Mouse (Mus musculus) layer of hippocampus, adult 9-10 months (tissue): ENCODE data around the gene Kbtbd13.

Experiments used
- DNase-seq: peaks from one replicate; pipeline ENCODE4 v3.0.0; 2022; ENCODE audit warnings: low spot score

The Kbtbd13 gene

DNA sequence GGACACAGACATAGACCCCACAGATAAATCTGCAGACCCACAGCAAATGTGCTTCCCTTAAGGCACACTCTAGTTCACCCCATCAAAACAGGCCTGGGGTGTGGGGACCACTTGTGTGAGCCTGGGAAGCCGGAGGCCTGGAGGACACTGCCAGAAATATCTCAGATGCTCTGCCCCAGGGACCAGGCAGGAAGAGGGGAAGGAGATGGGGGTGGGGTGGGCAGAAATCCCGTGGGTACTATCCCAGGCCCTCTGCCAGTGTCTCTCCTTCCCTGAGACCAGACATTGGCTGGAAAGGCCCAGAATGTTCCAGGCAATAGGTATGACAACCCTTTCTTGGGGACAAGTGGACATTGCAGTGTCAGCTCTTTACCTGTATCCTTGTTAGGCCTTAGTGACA, 2.2 kb upstream of the Kbtbd13 start:
- DNase-seq, result no peak

DNA sequence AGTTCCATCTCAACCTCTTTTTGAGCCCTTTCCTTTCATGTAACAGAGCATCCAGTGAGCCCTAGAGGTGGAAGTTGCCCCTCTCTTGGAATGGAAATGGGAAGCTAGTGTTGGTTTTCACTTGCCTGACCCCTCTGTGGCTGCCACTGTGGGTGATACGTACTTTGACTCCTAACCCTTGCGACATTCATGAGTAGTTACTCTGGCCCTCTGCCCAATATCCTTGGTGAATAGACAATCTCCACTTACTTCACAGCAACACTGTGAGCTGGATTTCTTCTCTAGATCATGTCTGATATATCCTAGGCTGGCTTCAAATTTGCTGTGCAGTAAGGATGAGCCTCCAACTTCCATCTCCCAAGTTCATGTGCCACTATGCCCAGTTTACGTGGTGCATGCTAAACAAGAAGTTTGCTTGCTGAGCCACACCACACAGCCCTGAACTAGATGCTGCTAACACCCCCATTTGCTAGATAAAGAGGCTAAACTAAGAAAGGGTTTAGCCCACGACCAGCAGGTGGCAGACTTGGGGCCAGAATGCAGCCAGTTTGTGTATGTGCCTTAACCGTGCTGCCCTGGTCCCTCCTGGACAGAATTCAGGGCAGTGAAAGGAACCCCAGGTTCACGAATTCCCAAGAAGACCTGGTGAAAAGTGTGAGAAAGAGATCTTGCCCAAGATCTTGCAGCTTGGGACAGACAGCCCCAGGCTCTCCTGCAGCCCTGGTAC, 1.3 kb upstream of the Kbtbd13 start:
- DNase-seq, result no peak

DNA sequence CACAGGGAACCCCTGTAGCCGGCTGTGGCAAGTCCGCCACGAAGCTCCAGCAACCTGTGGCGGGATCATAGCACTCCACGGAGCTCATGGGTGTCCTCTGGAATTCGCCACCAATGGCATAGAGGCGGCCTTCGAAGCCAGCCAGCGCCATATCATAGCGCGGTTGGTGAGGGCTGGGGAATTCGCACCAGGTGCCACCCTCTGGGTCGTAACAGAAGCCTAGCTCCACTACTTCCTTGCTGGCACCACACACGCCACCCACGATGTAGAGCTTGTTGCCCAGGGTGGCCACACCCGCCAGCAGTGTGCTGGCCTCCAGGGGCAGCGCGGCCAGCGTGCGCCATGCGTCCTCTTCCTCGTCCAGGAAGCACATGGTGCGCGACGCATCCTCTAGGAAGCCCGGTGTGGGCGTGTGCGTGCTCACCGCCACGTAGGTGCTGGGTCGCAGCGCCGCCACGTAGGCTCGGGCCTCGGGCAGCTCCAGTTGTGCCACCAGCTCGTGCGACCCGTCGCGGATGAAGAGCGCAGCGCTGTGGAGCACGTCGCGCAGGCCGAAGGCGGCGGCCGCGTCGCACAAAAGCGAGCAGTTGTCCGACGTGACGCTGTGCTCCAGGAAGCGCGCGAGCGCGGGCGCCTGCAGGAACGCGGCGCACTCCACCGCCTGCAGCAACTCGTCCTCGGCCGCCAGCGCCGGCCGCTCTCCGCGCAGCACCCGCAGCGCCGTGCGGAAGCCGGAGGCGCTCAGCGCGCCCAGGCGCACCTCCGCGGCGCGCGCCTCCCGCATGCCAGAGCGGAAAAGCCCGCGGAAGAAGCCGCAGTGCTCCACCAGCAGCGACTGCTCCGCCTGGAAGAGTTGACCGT, 470 bp downstream of the Kbtbd13 start:
- DNase-seq, result no peak

DNA sequence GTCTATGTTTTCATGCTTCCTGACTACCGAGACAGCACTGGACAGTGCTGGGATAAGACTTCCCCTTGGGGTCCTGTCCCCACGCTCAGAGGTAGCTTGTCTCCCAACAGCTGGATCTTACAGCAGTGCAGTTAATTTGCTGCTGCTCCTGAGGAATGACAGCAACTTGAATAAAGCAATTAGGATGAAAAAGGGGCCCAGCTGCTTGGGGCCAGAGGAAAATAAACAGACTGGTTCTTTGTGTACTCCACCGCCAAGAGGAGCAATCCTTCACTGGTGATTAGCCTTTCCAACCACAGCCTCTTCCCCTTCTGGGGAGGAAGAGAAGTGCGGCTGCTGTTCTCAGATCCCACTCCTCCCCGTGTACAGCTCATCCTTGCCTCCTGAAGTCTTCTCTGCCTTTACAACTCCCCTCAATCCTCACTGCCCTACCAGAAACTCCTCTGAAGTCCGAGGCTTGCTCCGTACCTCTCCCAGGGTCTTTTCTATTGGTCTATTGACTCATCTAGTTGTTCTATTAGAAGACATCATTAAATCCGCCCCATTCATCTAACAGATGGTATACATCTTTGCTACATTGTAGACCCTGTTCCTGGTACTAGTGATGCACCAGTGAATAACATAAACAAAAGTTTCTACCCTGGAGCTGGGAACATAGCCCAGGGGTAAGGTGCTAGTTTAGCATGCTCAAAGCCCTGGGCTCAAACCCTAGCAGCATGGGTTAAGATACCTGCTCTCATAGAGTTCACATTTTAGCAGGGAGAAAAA, 4.9 kb downstream of the Kbtbd13 start:
- no peak for DNase-seq

DNA sequence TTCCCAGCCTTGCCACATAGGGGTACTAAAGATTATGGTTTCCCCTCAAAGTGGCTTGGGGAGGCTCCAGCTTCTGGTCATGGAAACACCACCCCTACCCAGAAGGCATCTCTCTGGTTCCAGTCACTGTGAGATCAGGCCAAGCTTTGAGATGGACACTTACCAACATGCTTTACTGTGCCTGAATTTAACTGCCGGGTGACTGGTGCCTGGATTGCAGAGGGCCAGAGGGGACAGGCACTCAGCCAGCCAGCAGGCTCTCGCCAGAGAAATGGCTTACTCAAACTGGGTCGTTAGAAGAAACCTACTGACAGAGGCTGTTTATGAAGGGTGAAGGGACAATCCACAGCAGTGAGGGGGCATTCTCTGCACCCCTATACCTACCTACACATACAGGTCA, 7.2 kb downstream of the Kbtbd13 start:
- DNase-seq, result no peak

DNA sequence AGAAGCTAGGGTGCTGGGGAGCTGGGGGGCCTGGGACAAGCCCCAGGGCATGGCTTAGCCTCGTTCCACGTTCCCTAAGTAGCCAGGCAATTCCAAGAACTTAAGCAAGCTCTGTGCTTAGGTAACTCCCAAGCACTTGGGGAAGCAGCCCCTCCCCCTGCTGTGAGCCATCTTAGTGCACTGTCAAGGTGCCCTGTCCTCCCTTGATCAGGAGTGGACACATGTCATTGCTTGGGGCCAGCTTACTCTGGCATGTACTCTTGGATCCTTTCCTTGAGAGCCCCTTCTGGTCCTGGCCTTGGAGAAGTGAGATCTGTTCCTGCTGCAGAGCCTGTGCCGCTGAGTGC, 8.7 kb downstream of the Kbtbd13 start:
- no peak for DNase-seq

DNA sequence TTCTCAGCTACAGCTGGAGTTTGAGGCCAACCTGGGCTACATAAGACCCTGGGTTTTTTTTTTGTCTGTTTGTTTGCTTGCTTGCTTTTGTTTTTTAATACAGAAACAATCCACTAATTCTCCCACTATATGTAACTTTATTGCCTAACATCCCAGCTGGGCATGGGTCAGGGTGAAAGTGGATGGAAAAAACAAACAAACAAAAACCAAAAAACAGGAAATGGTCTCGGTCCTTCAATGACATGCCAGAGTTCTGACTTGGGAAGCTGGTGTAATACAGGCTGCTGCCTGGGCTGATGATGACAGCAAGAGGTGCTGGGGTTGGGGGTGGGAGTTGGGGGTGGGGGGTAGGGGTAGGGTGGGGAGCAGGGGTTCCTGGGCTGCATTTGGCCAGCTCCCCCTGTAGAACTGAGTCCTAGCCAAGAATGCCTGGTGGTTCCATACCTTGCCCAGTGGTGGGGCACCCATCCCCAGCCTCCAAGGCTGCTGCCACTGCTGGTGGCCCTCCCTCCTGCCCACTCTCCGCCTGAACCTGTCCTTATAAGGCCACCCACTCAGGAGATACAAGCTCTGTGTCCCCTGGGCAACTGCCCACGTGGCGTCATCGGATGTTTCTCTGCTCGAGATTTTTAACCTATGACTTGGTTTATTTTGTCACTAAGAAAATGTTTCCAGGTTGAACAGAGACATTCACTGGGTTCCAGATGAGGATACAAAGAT, 9.3 kb downstream of the Kbtbd13 start:
- DNase-seq, result no peak

DNA sequence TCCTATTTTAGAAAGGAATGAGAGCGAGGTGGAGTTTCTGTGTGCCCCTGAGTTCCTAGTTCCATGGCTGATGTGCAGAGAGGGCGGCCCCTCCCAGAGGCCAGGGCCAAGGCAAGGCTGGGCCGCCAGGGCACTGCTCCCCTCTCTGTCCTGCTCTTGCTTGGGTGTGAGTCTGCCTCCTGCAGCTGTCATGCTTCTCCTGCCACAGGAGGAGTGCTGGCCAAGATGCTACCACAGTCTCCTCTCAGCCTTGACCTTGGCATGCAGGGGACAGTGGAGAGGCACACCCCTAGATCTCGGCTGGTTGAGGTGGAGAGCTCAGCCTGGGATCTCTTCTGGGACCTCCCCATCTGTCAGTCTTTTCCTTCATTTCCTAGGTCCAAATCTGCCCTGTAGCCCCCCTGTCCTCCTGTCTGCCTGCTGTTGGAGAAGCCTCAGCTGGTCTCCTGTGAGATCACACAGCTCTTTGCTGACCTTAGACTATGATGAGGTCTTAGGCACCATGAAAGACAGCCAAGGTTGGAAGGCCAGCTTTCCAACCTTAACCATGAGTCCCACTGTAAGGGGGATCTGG, 10.3 kb downstream of the Kbtbd13 start:
- DNase-seq, result no peak

DNA sequence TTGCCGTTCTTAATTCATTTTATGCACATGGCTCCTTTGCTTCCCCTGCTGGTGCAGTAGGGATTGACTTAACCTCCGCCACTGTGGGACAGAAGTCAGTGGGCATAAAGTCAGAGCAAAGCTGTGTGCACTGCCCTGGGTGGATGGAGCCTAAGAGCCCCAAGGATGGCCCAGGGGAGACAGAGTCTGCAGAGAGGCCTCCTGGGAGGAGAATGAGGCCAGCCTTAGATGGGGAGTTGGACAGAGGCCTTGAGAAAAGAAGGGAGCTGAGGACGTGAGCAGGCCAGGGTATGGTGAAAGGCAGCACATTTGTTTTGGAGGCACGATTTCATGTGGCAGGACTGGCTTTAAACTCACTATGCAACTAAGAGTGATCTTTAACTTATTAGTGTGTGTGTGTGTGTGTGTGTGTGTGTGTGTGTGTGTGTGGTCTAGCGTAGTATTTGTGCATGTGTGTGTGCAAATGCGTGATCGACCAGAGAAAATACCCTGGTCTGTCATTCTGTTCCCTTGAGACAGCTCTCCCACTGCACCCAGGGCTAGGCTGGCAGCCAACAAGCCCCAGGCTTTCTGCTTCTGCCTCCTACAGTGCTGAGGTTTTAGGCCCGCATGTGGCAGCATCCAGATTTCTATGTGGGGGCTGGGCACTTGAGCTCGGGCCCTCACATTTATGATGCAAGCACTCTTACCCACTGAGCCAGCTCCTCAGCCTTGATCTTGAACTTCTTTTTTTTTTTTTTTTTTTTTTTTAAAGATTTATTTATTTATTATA, 16.1 kb downstream of the Kbtbd13 start:
- no peak for DNase-seq

DNA sequence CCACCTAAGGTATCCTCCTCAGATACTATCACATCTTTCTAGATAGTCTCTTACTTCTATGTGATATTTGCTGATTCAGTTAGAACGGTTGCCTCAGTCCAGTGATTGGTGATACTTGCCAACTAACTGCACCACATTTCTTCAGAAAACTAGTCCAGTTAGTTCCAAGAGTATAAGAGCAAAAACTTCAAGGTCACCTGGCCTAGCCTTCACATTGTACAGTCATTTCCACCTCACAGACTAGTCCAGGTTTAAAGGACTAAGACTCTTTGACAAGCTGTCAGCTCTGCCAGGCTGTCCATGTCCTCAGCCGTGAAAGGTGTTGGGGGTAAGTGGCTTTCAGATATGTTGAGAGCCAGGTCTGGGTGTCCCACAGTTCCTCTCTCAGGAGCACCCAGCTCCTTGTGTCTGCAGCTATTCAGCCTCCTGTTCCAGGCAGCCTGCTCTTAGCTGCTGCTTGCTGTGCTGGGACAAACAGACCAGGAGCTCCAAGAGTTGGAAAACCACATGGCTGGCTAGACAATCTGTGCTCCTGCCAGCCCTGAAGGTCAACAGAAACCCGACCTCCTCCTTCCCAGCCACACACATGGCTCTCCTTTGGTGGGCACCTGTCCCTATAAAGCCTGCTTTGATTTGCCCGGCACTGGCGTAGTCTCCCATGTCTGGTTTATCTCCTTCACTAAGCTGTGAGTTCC, 16.8 kb downstream of the Kbtbd13 start:
- no peak for DNase-seq

DNA sequence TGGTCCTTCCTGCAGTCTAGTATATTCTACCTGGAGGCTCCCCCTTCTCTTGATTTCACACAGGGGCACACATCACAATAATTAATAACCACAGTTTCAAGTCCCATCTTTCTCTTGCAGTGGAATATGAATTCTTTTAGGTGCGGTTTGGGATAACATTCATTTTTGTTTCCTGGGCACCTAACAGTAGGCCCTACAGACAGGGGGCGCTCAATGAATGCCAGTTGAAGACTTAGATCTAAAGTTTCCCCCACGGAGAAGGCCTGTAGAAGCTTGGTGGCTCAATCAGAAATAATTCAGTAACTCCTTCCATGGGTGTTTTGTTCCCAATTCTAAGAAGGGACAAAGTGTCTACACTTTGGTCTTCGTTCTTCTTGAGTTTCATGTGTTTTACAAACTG, 19.0 kb downstream of the Kbtbd13 start:
- peak; percentile 16 for DNase-seq

DNA sequence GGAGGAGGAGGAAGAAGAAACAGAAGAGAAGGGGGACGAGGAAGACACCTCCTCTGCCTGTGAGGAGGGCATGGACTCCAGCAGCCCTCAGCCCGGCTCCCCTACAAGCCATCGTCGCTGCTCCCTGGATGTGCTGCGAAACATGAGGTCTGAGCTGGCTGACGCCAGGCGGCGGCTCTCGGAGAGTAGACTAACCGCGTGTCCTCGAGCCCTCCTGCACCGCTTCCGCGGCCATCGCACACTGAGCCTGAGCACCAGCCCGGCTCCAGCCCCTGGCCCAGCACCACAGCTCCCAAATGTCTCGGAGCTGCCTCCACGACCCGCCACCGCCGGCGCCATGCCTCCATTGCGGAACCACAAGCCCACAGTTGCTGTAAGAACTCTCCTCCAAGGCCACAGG, 19.7 kb downstream of the Kbtbd13 start:
- no peak for DNase-seq

DNA sequence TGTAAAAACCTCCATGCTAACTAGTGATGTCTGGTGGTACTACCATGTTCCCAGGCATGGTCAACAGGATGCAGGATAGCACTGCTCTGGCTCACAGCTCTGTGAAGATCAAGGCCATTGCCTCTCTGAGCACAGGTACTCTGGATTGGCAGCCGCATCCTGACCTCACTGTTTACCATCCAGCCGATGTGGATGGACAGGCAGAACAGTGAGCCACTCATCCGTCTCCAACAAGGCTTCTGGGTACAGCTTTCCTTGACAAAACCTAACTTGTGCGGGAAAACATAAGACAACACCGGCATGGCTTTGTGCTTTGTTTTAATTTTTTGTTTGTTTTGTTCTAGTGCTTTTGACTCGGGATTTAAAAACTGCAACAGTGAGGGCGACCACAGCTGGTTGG, 25.7 kb downstream of the Kbtbd13 start:
- no peak for DNase-seq

DNA sequence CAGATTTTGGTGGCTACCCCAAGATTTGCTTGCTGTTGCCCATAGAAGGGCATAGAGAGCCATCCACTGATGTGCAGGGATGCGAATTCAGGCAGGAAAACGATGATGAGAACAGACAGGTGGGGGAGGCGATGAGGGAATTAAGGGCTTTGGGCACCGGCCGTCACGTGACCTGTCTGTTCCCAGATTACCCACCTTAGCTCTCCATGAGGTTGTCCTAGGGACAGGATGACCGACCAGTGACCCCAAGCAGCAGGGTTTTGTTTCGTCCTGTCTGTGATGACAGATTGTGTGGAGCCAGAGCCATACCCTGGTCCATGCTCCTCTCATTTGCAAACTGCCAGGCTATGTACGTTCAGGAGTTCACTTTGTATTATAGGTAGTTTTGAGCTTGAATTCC, 27.8 kb downstream of the Kbtbd13 start:
- no peak for DNase-seq

DNA sequence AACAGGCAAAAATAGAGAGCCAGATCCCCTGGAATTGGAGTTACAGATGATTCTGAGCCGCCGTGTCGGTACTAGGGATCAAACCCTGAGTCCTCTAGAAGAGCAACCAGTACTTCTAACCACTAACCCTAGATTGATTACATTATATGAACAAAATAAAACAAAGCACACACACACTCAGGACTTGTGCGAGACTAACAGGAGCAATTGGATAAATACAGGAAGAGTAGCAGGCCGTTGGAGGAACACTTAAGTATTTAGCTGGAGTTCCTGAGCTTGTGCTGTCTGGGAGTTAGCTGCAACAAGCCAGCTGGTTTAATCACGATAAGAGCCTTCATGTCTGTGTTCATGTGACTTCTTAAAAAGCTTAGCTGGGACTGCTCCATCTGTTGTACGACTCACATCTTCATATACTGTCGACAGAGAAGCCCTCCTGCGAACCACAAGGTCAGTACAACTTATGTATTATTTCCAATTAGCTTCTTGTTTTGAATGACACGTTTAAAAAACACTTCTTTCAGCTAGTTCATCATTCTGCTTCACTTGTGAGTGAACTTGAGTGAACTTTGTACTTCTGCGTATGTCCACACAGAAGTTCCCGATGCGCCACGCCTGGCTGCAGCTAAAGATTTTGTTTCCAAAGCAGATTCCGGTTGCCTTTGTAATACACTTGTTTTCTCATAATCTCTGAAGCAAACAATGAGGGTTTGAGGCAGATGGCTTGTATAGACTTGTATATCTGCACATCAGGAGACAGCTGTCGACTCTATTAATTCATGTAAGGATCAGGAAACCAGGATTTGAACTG, 30.6 kb downstream of the Kbtbd13 start, which contains the start of gene Ubap1l:
Ubap1l (plus strand) TSS at position 401 of the 808 bp plus-strand sequence.
- no peak for DNase-seq

DNA sequence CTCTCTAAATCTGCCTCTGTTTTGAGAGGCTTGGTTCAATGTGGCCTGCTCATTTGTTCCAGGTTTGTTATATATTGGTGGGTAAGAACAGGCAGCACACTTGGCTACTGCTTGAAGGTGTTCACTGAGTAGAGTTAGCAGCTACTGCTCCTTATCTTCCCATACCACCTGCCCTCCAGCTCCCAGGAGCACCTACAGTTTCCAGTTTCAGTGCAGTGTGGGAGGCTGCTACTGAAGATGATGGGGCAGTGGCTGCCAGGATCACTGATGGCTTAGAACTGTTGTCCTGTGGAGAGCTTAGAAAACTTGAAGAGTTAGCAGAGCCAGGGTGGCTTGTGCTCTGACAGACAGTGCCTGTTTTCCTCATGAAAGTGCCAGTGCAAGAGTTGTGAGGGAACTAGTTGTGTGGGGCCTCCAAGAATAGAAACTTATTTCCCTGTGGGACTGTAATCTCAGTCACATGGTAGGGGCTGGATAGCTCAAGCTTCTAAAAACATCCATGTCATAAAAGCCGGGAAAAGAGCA, 32.4 kb downstream of the Kbtbd13 start:
- DNase-seq, result no peak

DNA sequence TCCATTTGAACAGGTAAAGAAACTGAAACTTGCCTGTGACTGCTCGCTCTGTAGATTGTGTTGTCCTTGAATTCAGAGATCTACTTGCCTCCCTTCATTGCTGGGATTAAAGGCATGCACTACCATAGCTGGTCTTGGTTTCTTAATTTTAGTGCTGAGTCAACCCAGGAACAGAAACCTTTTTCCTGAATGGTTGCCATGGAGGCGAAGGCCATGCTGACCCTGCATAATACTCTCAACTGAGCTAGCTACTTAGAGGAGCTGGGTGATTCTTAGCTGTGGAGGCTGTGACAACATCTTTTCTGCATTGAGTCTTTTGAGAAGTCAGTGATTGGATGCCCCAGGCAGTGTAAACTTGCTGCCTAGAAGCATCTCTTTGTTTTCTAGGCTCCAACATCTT, 34.5 kb downstream of the Kbtbd13 start:
- no peak for DNase-seq

DNA sequence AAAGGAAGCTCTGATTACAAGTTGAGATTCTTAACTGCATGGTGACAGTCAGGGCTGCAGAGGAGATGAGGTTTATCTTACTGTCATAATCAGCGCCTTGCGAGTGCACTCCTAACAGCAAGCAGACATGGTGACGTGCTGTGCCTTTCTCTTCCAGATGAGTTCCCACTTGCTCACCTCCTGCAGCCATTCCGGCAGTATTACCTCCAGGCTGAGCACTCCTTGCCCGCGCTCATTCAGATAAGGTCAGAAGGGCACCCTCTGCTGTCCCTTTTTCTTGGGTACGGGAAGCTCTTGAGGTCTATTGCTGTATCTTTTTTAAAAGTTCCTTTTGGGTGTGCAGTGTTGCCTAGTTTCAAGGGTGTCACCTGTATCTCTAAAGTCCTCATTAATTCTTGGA, 34.9 kb downstream of the Kbtbd13 start:
- no peak for DNase-seq

DNA sequence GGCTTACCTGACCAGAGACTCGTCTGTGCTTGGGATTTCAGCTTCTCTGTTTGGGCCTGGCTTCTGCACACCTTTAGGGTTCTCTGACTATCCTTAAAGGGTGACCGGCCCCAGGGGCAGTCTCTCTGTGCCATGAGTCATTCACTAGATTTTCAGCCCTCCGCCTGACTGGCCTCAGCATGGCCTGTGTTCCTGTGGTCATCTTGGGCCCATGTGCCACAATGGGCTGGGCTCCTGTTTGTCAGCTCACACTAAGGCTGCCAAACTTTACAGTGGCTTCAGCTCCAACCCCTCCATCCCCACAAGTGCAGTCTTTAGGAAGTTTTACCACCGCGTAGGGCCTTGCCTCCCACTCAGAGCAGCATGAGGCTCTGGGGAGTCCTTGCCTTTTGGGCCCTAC, 38.2 kb downstream of the Kbtbd13 start:
- DNase-seq, result no peak
